ENCODE assay signal across 9 mouse cellular contexts in the genomic region with DNA sequence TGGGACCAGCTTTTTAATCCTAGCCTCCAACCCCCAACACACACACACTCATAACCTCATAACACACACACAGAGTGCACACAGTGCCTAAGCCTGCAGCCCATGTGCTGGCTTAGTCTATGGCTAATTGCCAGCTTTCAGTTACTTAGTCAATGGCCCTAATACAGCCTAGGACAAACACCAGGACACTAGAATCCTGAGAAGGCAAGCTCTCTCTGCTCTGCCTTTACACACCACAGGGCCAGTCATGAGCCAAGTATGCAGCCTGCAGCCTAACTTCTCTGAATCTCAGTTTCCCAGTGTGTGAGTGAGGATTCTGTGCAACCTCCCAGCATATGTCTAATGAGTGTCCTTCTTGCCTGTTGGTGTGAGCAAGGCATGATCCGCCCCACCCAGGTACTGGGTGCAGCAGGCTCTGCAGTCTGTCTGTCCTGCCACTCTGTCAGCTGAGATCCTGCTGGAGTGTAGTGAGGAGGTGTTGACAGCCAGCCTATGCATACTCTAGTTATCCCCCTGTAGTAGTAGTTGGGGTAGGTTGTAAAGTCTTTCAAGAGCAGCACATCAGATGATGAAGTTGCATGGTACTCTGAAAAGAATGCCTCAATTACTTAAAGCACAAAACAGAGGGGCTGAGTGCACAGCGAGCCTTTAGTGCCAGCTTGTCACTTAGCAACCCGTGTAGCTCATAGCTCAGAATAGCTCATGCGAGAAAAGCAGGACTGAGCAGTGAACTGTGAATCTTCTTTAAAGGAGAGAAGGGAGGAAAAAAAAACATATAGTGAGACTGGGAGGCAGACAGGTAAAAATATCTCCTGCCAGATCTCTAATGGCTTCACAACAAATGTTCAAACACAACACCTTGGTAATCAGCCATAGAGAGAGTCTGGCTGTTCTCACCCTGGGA. TPM values are rescaled to one million over a fixed set of nuclear protein-coding genes. Genes with fewer than 3 reads are reported as not detected.
A peak's percentile ranks its signal among the peaks of the same experiment; 100 is the strongest.
DNase-seq lines count a peak whose midpoint lies in the region; ATAC-seq and TF ChIP-seq lines count a peak whose summit lies in the region.
"Had no signal": no experiment of that assay in that cellular context is flagged by ENCODE, and none has a peak within 500 bp of the region (broad histone marks: within the 10 kb centered on the region; RNA-seq: fewer than 3 reads in every experiment).

No protein-coding gene starts in this region.

- H3K9me3 ChIP-seq in heart, embryonic 14.5 days (ENCODE audit: control insufficient read depth, low read length), result peaks cover 6% of the 10 kb centered on the region
- no peaks in the 10 kb centered on the region for H3K9me3 ChIP-seq in forebrain, embryonic 16.5 days (ENCODE audit: control insufficient read depth, low read length)
- no peaks in the 10 kb centered on the region for H3K9me3 ChIP-seq in kidney, postnatal 0 days (replicated peaks; ENCODE audit: low read length)
- H3K9me3 ChIP-seq: liver, embryonic 15.5 days had no signal

- H3K36me3 ChIP-seq in heart, embryonic 14.5 days (ENCODE audit: control insufficient read depth, insufficient read depth, low read length), result no peaks in the 10 kb centered on the region
- no peaks in the 10 kb centered on the region for H3K36me3 ChIP-seq in forebrain, embryonic 16.5 days (ENCODE audit: control insufficient read depth, insufficient read depth)
- no peaks in the 10 kb centered on the region for H3K36me3 ChIP-seq in kidney, postnatal 0 days (ENCODE audit: insufficient read depth, low read length)
- H3K36me3 ChIP-seq: liver, embryonic 15.5 days had no signal

- H3K4me2 ChIP-seq in heart, embryonic 14.5 days (ENCODE audit: low read length), result peak overlapping the region; percentile 28; the same call in 1 of the 2 replicates
- peak overlapping the region; percentile 3 for H3K4me2 ChIP-seq in forebrain, embryonic 16.5 days (ENCODE audit: low read length)
- H3K4me2 ChIP-seq in kidney, postnatal 0 days (ENCODE audit: low read length), result peak overlapping the region; percentile 23; the same call in 1 of the 2 replicates
- H3K4me2 ChIP-seq: liver, embryonic 15.5 days had no signal

- intact Hi-C loops in heart, postnatal 36 days (cut with DNase I), result no loop called here

- H3K4me1 ChIP-seq in heart, embryonic 14.5 days (ENCODE audit: control insufficient read depth in 2 of 2, insufficient read depth in 2 of 2, low read length in 2 of 2), result peaks cover 17 to 32% of the 10 kb centered on the region in 2 experiments
- H3K4me1 ChIP-seq in forebrain, embryonic 16.5 days (replicated peaks; ENCODE audit: control insufficient read depth, insufficient read depth, low read length), result peaks cover 39% of the 10 kb centered on the region
- H3K4me1 ChIP-seq in kidney, postnatal 0 days (replicated peaks; ENCODE audit: insufficient read depth, low read length), result peaks cover 24% of the 10 kb centered on the region
- H3K4me1 ChIP-seq in olfactory bulb, adult 2 months (ENCODE audit: control insufficient read depth, insufficient read depth, low read length), result peaks cover 35% of the 10 kb centered on the region
- H3K4me1 ChIP-seq: liver, embryonic 15.5 days had no signal

- peak overlapping the region; percentile 48 to 77 for H3K27ac ChIP-seq in heart, embryonic 14.5 days (replicated peaks in 1 of 2; ENCODE audit: control insufficient read depth in 1 of 2, insufficient read depth in 1 of 2, low read depth in 2 of 2, low read length in 2 of 2)
- H3K27ac ChIP-seq in forebrain, embryonic 16.5 days (ENCODE audit: low read length), result peak overlapping the region; percentile 82
- peak overlapping the region; percentile 77 for H3K27ac ChIP-seq in kidney, postnatal 0 days
- H3K27ac ChIP-seq in olfactory bulb, adult 2 months (ENCODE audit: insufficient read depth, low read depth, low read length), result peak overlapping the region; percentile 12; the same call in 1 of the 2 replicates
- H3K27ac ChIP-seq: liver, embryonic 15.5 days had no signal

- H3K27me3 ChIP-seq in heart, embryonic 14.5 days (ENCODE audit: control insufficient read depth, insufficient read depth, low read length), result no peaks in the 10 kb centered on the region
- H3K27me3 ChIP-seq in forebrain, embryonic 16.5 days (replicated peaks; ENCODE audit: control insufficient read depth, insufficient read depth, low read length), result no peaks in the 10 kb centered on the region
- H3K27me3 ChIP-seq in kidney, postnatal 0 days (ENCODE audit: insufficient read depth, low read length), result no peaks in the 10 kb centered on the region
- H3K27me3 ChIP-seq: liver, embryonic 15.5 days had no signal

- no peak overlapping the region for H3K4me3 ChIP-seq in heart, embryonic 14.5 days (ENCODE audit: control insufficient read depth in 1 of 2, insufficient read depth in 1 of 2, low read depth in 1 of 2, low read length in 2 of 2)
- no peak overlapping the region for H3K4me3 ChIP-seq in forebrain, embryonic 16.5 days (replicated peaks; ENCODE audit: low read length)
- no peak overlapping the region for H3K4me3 ChIP-seq in kidney, postnatal 0 days (replicated peaks; ENCODE audit: low read depth, low read length)
- no peak overlapping the region for H3K4me3 ChIP-seq in olfactory bulb, adult 2 months (ENCODE audit: insufficient read depth, low read depth, low read length)
- H3K4me3 ChIP-seq: liver, embryonic 15.5 days had no signal

- ATAC-seq in heart, embryonic 14.5 days (ENCODE audit: insufficient number of reproducible peaks, insufficient read depth, low FRiP score, low read depth), result 0 out of 2 replicates have a peak, but pooled peaks have one; percentile 45
- ATAC-seq in forebrain, embryonic 16.5 days, result peak; percentile 81
- peak; percentile 89 for ATAC-seq in kidney, postnatal 0 days (replicated peaks; ENCODE audit: low FRiP score, low read depth)

- DNase-seq in heart, postnatal 36 days, result no peak
- peak; percentile 84 for DNase-seq in kidney, postnatal 0 days (ENCODE audit: low spot score)
- no peak for DNase-seq in lung, postnatal 14 days
- DNase-seq in thymus, postnatal 14 days, result no peak
- no peak for DNase-seq in frontal cortex, postnatal 25 days (ENCODE audit: low spot score in 2 of 2)

- peak overlapping the region; percentile 41 for H3K9ac ChIP-seq in heart, embryonic 14.5 days (ENCODE audit: low read length)
- 0 out of 2 replicates have a peak overlapping the region, but pooled peaks have one; percentile 14 for H3K9ac ChIP-seq in forebrain, embryonic 16.5 days (replicated peaks; ENCODE audit: low read depth, low read length)
- no peak overlapping the region for H3K9ac ChIP-seq in kidney, postnatal 0 days (ENCODE audit: low read depth, low read length)
- H3K9ac ChIP-seq: liver, embryonic 15.5 days had no signal

- WGBS in heart, embryonic 14.5 days, result 23% methylated on average over 4 of the region's 4 CpGs
- 11% methylated on average over 4 of the region's 4 CpGs for WGBS in forebrain, embryonic 16.5 days
- WGBS in kidney, postnatal 0 days, result 25% methylated on average over 4 of the region's 4 CpGs
- WGBS in olfactory bulb, adult 2 months, result 23% methylated on average over 4 of the region's 4 CpGs

- no peak for TF ChIP-seq CTCF in kidney, postnatal 0 days (IDR thresholded peaks at IDR 0.05; ENCODE audit: low read depth)
- TF ChIP-seq CTCF in olfactory bulb, adult 2 months (IDR thresholded peaks at IDR 0.05; ENCODE audit: insufficient read depth, low read depth, low read length), result no peak

- TF ChIP-seq POLR2A in olfactory bulb, adult 2 months (IDR thresholded peaks at IDR 0.05; ENCODE audit: insufficient read depth, low read depth, low read length), result no peak

RNA-seq across cellular contexts. Expression of a gene that starts 12.1 kb away (rescaled TPM):
- 4.5 and 5.2 TPM in 2 replicates for polyA plus RNA-seq in heart, embryonic 14.5 days (2014; fragmentation: Nextera tagmentation; extraction: Ambion mirVana)
- total RNA-seq in heart, postnatal 36 days (2021), result 1 to 10 TPM; 1.5 to 2.0 TPM
- 16.0 and 21.6 TPM in 2 replicates for polyA plus RNA-seq in forebrain, embryonic 16.5 days (2015; fragmentation: Nextera tagmentation; extraction: Ambion mirVana)
- polyA plus RNA-seq in kidney, postnatal 0 days (2015; fragmentation: Nextera tagmentation; extraction: Ambion mirVana), result 4.2 and 4.9 TPM in 2 replicates
- 351 TPM in 1 of 2 replicates, not detected in the other for polyA plus RNA-seq in olfactory bulb, adult 2 months (2012; ENCODE audit: insufficient read depth, insufficient read length, low replicate concordance, missing spikeins)

RNA-seq across cellular contexts. Expression of a gene that starts 46.4 kb away (rescaled TPM):
- polyA plus RNA-seq in heart, embryonic 14.5 days (2014; fragmentation: Nextera tagmentation; extraction: Ambion mirVana), result 0.08 and 0.12 TPM in 2 replicates
- under 1 TPM; 0.11 to 0.33 TPM for total RNA-seq in heart, postnatal 36 days (2021)
- polyA plus RNA-seq in forebrain, embryonic 16.5 days (2015; fragmentation: Nextera tagmentation; extraction: Ambion mirVana), result 1.7 and 2.3 TPM in 2 replicates
- polyA plus RNA-seq in kidney, postnatal 0 days (2015; fragmentation: Nextera tagmentation; extraction: Ambion mirVana), result 0.08 and 0.12 TPM in 2 replicates
- polyA plus RNA-seq in olfactory bulb, adult 2 months (2012; ENCODE audit: insufficient read depth, insufficient read length, low replicate concordance, missing spikeins), result not detected in 2 replicates
- polyA plus RNA-seq: liver, embryonic 15.5 days had no signal

RNA-seq across cellular contexts. Expression of a gene that starts 49.2 kb away (rescaled TPM):
- not detected in 2 replicates for polyA plus RNA-seq in heart, embryonic 14.5 days (2014; fragmentation: Nextera tagmentation; extraction: Ambion mirVana)
- total RNA-seq in heart, postnatal 36 days (2021), result not detected
- not detected in 2 replicates for polyA plus RNA-seq in forebrain, embryonic 16.5 days (2015; fragmentation: Nextera tagmentation; extraction: Ambion mirVana)
- not detected in 2 replicates for polyA plus RNA-seq in kidney, postnatal 0 days (2015; fragmentation: Nextera tagmentation; extraction: Ambion mirVana)
- polyA plus RNA-seq in olfactory bulb, adult 2 months (2012; ENCODE audit: insufficient read depth, insufficient read length, low replicate concordance, missing spikeins), result not detected in 2 replicates
- polyA plus RNA-seq: liver, embryonic 15.5 days had no signal

Comparison
In these comparisons a context has a peak if more than half of its experiments do, and no peak if none do; other contexts are left out.
1. H3K27ac ChIP-seq: peak in every context shown above with its lines; median percentile 82 in forebrain, embryonic 16.5 days; 77 in kidney, postnatal 0 days; 62 in heart, embryonic 14.5 days; 12 in olfactory bulb, adult 2 months.